Mouse (Mus musculus): ENCODE measurements around the gene Gpc1. TPM values are rescaled to one million over a fixed set of nuclear protein-coding genes. Genes with fewer than 3 reads are reported as not detected.
A peak's percentile ranks its signal among the peaks of the same experiment; 100 is the strongest.

The Gpc1 gene
- total and polyA plus RNA-seq, 3 experiments, result 0.05 to 0.55 TPM; not detected in 1

DNA sequence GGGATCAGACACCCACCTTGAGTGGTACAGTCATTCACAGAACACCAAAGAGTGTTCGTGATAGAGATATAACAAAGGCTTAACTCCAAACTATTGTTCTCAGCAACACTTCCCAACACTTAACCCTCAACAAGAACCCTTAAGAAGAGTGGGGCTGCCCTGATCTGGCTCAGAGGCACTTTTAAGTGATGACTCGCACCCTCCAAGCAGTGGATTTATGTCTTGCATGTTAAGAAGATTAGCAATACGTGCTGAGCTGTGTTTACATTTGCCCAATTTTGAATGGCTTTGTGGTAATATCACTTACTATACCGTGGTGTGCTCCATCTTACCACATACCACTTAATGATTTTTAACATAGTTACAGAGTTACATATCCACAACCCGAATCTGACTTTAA is 26.3 kb upstream of the Gpc1 start:
- dilution Hi-C loops (cut with MboI; ENCODE audit: extremely low pct_ligation_motif_present, extremely low pct_unique_long_range_greater_than_20kb, low sequenced_read_pairs), result no loop called here
- Histone ChIP-seq H3K4me2 (ENCODE audit: insufficient read depth, low read depth, poor library complexity, severe bottlenecking) (no peak overlapping the region), H3K27ac (ENCODE audit: insufficient read depth, low read depth) (no peak overlapping the region), H3K79me2 (replicated peaks; ENCODE audit: control insufficient read depth, extremely low read depth, insufficient read depth, poor library complexity, severe bottlenecking) (no peaks in the 10 kb centered on the region), H3K4me1 (ENCODE audit: control insufficient read depth in 1 of 2, insufficient read depth in 2 of 2) (peaks cover 25 to 34% of the 10 kb centered on the region in 2 experiments), H3K27me3 (replicated peaks) (peaks cover 40% of the 10 kb centered on the region), H3K9me3 (replicated peaks; ENCODE audit: low read length) (peaks cover 8% of the 10 kb centered on the region), H3K9ac (ENCODE audit: insufficient read depth, low read depth) (no peak overlapping the region), H3K36me3 (replicated peaks in 1 of 2; ENCODE audit: control insufficient read depth in 1 of 2, insufficient read depth in 1 of 2, low read length in 1 of 2) (no peaks in the 10 kb centered on the region), H3K4me3 (replicated peaks in 1 of 3; ENCODE audit: low read depth in 2 of 3, low read length in 2 of 3, poor library complexity in 1 of 3) (no peak overlapping the region)
- TF ChIP-seq ZKSCAN1 (IDR thresholded peaks at IDR 0.05; ENCODE audit: borderline replicate concordance, low read depth, low read length), result no peak
- TF ChIP-seq CHD1 (IDR thresholded peaks at IDR 0.05; ENCODE audit: low read depth, low read length), result no peak
- no peak for TF ChIP-seq TBP (conservative IDR thresholded peaks at IDR 0.05; ENCODE audit: low read depth, low read length)
- TF ChIP-seq KAT2A (IDR thresholded peaks at IDR 0.05; ENCODE audit: insufficient replicate concordance, low read length), result no peak
- no peak for TF ChIP-seq GABPA (IDR thresholded peaks at IDR 0.05; ENCODE audit: insufficient replicate concordance, low read depth, low read length)
- no peak for TF ChIP-seq MXI1 (IDR thresholded peaks at IDR 0.05; ENCODE audit: low read depth, low read length)
- no peak for TF ChIP-seq POLR2AphosphoS2 (IDR thresholded peaks at IDR 0.05; ENCODE audit: low read depth, low read length)
- no peak for TF ChIP-seq NRF1 (IDR thresholded peaks at IDR 0.05; ENCODE audit: low read depth, low read length)
- no peak for TF ChIP-seq ETS1 (conservative IDR thresholded peaks at IDR 0.05; ENCODE audit: low read depth, low read length)
- TF ChIP-seq SIN3A (IDR thresholded peaks at IDR 0.05; ENCODE audit: low read length), result no peak
- TF ChIP-seq NELFE (IDR thresholded peaks at IDR 0.05; ENCODE audit: low read depth, low read length), result no peak
- no peak for TF ChIP-seq UBTF (IDR thresholded peaks at IDR 0.05; ENCODE audit: low read depth, low read length)
- TF ChIP-seq ZC3H11A (IDR thresholded peaks at IDR 0.05; ENCODE audit: low read depth, low read length), result no peak
- no peak for TF ChIP-seq MAX (IDR thresholded peaks at IDR 0.05; ENCODE audit: low read length)
- TF ChIP-seq ZMIZ1 (IDR thresholded peaks at IDR 0.05; ENCODE audit: low read depth, low read length), result no peak
- no peak for DNase-seq (ENCODE audit: extremely low read depth)
- in situ Hi-C loops (cut with MboI; ENCODE audit: low pct_ligation_motif_present, low pct_unique_long_range_greater_than_20kb, low sequenced_read_pairs), result no loop called here

DNA sequence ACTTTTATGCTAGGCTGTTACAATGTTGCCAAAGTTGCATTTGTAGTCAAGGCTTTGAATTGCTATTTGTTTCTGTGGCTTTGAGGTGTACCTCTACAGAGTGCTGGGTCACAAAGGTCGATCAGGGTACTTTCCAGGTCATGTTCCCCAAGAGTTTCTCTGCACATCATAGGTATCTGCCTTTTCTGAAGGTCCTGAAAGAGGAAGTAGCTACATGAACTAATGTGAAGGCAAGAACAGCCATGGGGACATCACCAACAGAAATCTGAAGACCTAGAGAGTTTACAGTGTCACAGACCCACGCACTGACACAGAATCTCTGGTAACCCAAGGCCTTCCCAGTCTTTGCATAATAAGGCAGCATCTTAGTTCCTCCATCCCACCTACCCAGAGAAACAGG is 25.6 kb upstream of the Gpc1 start:
- no peak overlapping the region for H3K4me2 ChIP-seq (ENCODE audit: insufficient read depth, low read depth, poor library complexity, severe bottlenecking)
- in situ Hi-C loops (cut with MboI; ENCODE audit: low pct_ligation_motif_present, low pct_unique_long_range_greater_than_20kb, low sequenced_read_pairs), result no loop called here

More for the DNA sequence above, 25.6 kb upstream of the Gpc1 start:
- dilution Hi-C loops (cut with MboI; ENCODE audit: extremely low pct_ligation_motif_present, extremely low pct_unique_long_range_greater_than_20kb, low sequenced_read_pairs), result no loop called here
- peaks cover 44% of the 10 kb centered on the region for H3K27me3 ChIP-seq (replicated peaks)
- H3K79me2 ChIP-seq (replicated peaks; ENCODE audit: control insufficient read depth, extremely low read depth, insufficient read depth, poor library complexity, severe bottlenecking), result no peaks in the 10 kb centered on the region
- H3K4me3 ChIP-seq (replicated peaks in 1 of 3; ENCODE audit: low read depth in 2 of 3, low read length in 2 of 3, poor library complexity in 1 of 3), result no peak overlapping the region
- 0 out of 2 replicates have a peak, but pooled peaks have one; percentile 20 for TF ChIP-seq MAFK (IDR thresholded peaks at IDR 0.05; ENCODE audit: insufficient replicate concordance, low read length)
- TF ChIP-seq IRF4 (IDR thresholded peaks at IDR 0.05; ENCODE audit: low read depth, low read length), result peak; percentile 31; the same call in 1 of the 2 replicates
- peak; percentile 27; the same call in 1 of the 2 replicates for TF ChIP-seq BHLHE40 (IDR thresholded peaks at IDR 0.05; ENCODE audit: low read depth, low read length)
- TF ChIP-seq E2F4 (IDR thresholded peaks at IDR 0.05; ENCODE audit: insufficient replicate concordance, low read depth, low read length), result no peak
- TF ChIP-seq EP300 (IDR thresholded peaks at IDR 0.05; ENCODE audit: low read length), result peak; percentile 49; the same call in 1 of the 2 replicates
- H3K27ac ChIP-seq (ENCODE audit: insufficient read depth, low read depth), result 0 out of 2 replicates have a peak overlapping the region, but pooled peaks have one; percentile 1
- no peak overlapping the region for H3K9ac ChIP-seq (ENCODE audit: insufficient read depth, low read depth)
- H3K4me1 ChIP-seq (ENCODE audit: control insufficient read depth in 1 of 2, insufficient read depth in 2 of 2), result peaks cover 25 to 30% of the 10 kb centered on the region in 2 experiments
- DNase-seq (ENCODE audit: extremely low read depth), result peak; percentile 22
- H3K36me3 ChIP-seq (replicated peaks in 1 of 2; ENCODE audit: control insufficient read depth in 1 of 2, insufficient read depth in 1 of 2, low read length in 1 of 2), result no peaks in the 10 kb centered on the region
- H3K9me3 ChIP-seq (replicated peaks; ENCODE audit: low read length), result peaks cover 8% of the 10 kb centered on the region

Measured in CH12.LX (cell line).